Mouse (Mus musculus) E14TG2a.4 (cell line): ENCODE data around the gene Cc2d2b.

Experiments used
- CTCF ChIP-seq: conservative IDR thresholded peaks from 2 replicates; pipeline ENCODE4 v1.5.1; 2014; ENCODE audit warnings: low read length
- NANOG ChIP-seq: IDR thresholded peaks from 2 replicates; pipeline ENCODE4 v1.6.1; 2014; ENCODE audit warnings: borderline replicate concordance, low read length, mixed read lengths
- POU5F1 ChIP-seq: IDR thresholded peaks from 2 replicates; pipeline ENCODE4 v1.6.1; 2014; ENCODE audit warnings: low read length, borderline replicate concordance

DNA sequence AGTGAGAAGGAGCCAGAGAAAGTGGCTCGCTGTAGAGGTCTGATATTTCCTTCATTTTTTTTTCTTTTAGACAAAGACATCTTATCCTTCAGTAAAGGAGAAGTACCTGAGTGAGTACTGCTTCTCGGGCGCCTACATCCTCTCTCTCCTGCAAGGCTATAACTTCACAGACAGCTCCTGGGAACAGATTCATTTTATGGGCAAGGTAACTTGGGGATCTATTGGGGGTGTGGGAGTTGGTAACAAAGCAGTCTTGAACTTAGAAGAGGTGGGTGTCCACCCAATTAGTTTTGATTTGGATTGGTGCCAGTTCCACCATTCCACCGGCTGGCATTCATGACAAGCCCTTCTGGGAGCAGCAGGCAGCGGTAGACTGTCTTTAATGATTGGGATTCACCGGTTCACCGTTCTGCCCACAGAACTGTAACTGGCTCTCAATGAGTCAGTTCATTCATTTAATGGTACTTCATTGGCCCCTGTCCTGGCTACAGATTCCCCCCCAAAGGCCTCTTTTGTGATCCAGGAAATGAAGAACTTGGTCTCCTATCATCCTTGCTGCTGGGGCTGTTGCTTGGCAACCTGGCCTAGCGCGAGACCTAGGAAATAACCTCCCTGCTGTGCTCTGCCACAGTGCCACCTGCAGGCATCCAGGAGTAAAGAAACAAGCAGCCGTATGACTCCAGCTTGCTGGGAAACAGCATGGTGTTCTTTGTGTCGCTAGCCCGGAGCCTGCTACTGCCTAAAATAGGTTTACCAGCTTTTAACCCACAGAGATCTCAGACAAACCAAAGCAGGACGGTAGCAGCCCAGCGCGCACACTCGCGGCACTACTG is 11.7 kb upstream of the Cc2d2b start:
- TF ChIP-seq CTCF (peak; percentile 62), NANOG (no peak), POU5F1 (no peak)
